Mouse (Mus musculus) gastrocnemius, adult 18-20 months (tissue): ENCODE data around the gene Slc2a4. TPM values are rescaled to one million over a fixed set of nuclear protein-coding genes. Genes with fewer than 3 reads are reported as not detected.

ENCODE experiments used
- DNase-seq: peaks from one replicate; pipeline ENCODE4 v3.0.0; 2021; ENCODE audit warnings: low spot score
- microRNA-seq: library from miRNA; unstranded; fragments of <30 nt; microRNA quantifications from one replicate; pipeline ENCODE4 v1.2.0, GENCODE M21; 2021
- total RNA-seq, 2 experiments: library from RNA; stranded (reverse); gene quantifications; 2 replicates each; pipeline ENCODE4 v1.2.3; 2021

Gene Slc2a4
- total RNA-seq, 2 experiments from 2014 or later: 424 to 439 TPM

DNA sequence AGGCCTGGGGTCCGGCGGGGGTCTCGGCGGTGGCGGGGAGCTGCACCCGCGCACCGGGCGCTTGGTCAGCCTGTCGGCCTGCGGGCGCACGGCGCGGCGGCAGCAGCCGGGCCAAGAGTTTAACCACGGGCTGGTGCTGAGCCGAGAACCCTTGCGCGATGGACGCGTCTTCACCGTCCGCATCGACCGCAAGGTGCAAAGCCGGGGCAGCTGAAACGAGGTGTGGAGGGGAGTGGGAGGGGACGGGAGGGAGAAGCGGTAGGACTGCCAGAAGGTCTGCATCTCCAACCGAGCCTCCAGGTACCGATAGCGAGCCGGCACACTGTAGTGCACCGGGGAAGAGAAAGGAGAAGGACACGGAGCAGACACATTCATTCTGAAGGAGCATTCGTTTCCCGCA lies 46.0 kb downstream of the Slc2a4 start:
- no peak for DNase-seq

- peak; percentile 96 for DNase-seq
Measured at GRCm38 (mm10) chr11:69901406-69901846, 46.6 kb downstream of the Slc2a4 start.

DNA sequence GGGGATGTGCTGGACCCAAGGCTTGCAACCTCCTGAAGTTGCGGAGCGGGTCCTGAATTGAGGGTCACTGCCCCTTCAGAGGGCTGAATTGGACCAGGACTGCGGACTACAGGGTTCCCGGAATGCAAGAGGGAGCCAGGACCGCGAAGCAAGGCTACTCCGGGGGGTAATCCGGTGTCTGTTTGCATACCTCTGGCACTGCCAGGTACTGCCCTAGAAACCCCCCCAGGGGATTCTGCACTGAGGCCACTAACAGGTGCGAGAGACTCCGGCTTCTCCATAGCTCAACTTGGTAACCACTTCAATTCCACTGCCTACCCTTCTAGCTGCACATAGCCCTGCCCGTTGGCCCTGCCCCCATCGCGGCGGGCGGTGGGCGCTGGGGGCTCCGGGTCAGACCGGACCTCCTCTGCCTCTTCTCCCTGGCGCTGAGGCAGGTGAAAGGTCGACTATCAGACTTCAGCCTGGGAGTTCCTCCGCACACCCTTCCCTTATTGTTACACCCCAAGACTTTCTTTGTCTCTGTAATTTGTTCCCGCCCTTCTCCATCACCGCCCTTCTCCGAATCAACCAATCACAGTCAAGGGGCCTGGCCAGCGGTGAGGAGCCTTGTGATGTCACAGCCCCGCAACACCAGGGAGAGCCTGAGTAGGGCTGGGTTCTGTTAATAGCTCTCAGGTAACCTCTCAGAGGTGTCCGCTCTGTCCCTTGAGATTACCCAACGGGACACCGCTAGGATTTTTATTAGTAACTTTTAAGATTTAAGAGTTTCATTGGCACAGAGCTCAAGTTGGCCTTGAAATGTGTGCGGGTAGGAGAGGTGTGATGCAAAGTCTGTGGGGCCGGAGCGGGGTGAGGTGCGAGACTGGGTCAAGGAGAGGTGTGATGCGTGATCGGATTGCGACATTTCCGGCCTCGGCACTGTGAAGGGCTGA lies 47.2 kb downstream of the Slc2a4 start, which contains the start of the genes 2810408A11Rik and Neurl4:
Gene 2810408A11Rik, minus strand, starts transcription at position 517 of the 935 bp plus-strand sequence.
Gene Neurl4, plus strand, starts transcription at position 602 of the 935 bp plus-strand sequence.
- peak; percentile 92 for DNase-seq

DNA sequence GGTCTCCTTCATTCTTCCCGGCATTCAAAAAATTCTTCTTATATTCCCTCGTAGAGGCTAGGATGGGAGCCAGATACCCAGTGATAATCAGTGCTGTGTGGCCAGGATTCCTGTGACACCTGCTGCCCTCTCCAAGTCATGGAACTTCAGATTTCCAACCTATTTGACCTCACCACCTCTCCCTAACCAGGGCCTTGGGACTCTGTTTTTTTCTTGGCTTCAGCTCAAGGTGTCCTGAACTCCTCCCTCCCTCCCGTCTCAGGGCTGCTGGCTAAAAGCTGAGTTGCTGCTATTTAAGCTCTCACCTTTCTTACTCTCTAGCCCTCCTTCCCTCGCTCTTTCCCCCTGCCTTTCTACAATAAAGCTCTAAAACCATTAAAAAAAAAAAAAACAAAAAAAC lies 48.1 kb downstream of the Slc2a4 start:
- DNase-seq: no peak

GRCm38 (mm10) chr11:69895291-69895690 lies 52.7 kb downstream of the Slc2a4 start, which contains the start of gene Acap1:
Gene Acap1, minus strand, starts transcription at chr11:69895539.
- DNase-seq: no peak

- DNase-seq: no peak
Measured at GRCm38 (mm10) chr11:69894671-69895070, 53.3 kb downstream of the Slc2a4 start.

Small RNA genes lying within 50 kb of the gene (microRNA-seq; reads per million reads assigned to microRNA genes)
- not detected for gene Gm44349

Other genes starting within 250 kb of the Slc2a4 start
- gene Polr2a, start 189.6 kb downstream of the Slc2a4 start, total RNA-seq: 10 to 100 TPM; 33.0 to 33.9 TPM
- not detected for gene Slc35g3, start 186.2 kb downstream of the Slc2a4 start, total RNA-seq
- 10 to 100 TPM; 37.1 to 37.5 TPM for gene Zbtb4, start 182.3 kb downstream of the Slc2a4 start, total RNA-seq
- 10 to 100 TPM; 30.6 to 31.2 TPM for gene Chrnb1, start 152.2 kb downstream of the Slc2a4 start, total RNA-seq
- 1 to 10 TPM; 3.5 to 4.0 TPM for gene Fgf11, start 146.3 kb downstream of the Slc2a4 start, total RNA-seq
- gene Tmem102, start 142.6 kb downstream of the Slc2a4 start, total RNA-seq: under 1 TPM; 0.14 to 0.18 TPM
- gene Gm39566, start 132.9 kb downstream of the Slc2a4 start, total RNA-seq: not detected
- gene Spem2, start 129.7 kb downstream of the Slc2a4 start, total RNA-seq: not detected
- gene Spem1, start 126.0 kb downstream of the Slc2a4 start, total RNA-seq: not detected
- gene Nlgn2, start 110.4 kb downstream of the Slc2a4 start, total RNA-seq: 1 to 10 TPM; 1.9 to 2.9 TPM
- gene Tmem256, start 109.7 kb downstream of the Slc2a4 start, total RNA-seq: 100 to 1,000 TPM; 141 to 164 TPM
- 10 to 100 TPM; 10.1 to 12.7 TPM for gene Plscr3, start 101.8 kb downstream of the Slc2a4 start, total RNA-seq
- gene Tnk1, start 89.5 kb downstream of the Slc2a4 start, total RNA-seq: under 1 TPM in 1 of 2 experiments, not detected in 1; 0.07 TPM
- not detected for gene Tmem95, start 70.2 kb downstream of the Slc2a4 start, total RNA-seq
- gene Kctd11, start 66.8 kb downstream of the Slc2a4 start, total RNA-seq: 1 to 10 TPM; 1.3 to 1.5 TPM
- under 1 TPM; 0.21 to 0.30 TPM for gene Acap1, start 52.6 kb downstream of the Slc2a4 start, total RNA-seq
- under 1 TPM; 0.24 to 0.25 TPM for gene 2810408A11Rik, start 47.2 kb downstream of the Slc2a4 start, total RNA-seq
- 10 to 100 TPM; 25.9 to 27.4 TPM for gene Neurl4, start 47.1 kb downstream of the Slc2a4 start, total RNA-seq
- 10 to 100 TPM; 50.8 to 55.8 TPM for gene Gps2, start 34.3 kb downstream of the Slc2a4 start, total RNA-seq
- gene Eif5a, start 26.2 kb downstream of the Slc2a4 start, total RNA-seq: 100 to 1,000 TPM; 408 to 425 TPM
- 10 to 100 TPM in 1 of 2 experiments, 1 to 10 TPM in 1; 9.3 to 11.4 TPM for gene Ybx2, start 12.4 kb downstream of the Slc2a4 start, total RNA-seq
- gene Cldn7, start 16.6 kb upstream of the Slc2a4 start, total RNA-seq: not detected
- 100 to 1,000 TPM; 222 to 237 TPM for gene Ctdnep1, start 33.0 kb upstream of the Slc2a4 start, total RNA-seq
- gene Elp5, start 34.3 kb upstream of the Slc2a4 start, total RNA-seq: 10 to 100 TPM; 35.1 to 35.3 TPM
- 100 to 1,000 TPM; 211 to 222 TPM for gene Gabarap, start 43.0 kb upstream of the Slc2a4 start, total RNA-seq
- gene Phf23, start 47.6 kb upstream of the Slc2a4 start, total RNA-seq: 10 to 100 TPM; 18.0 to 19.2 TPM
- 1 to 10 TPM; 3.5 to 4.3 TPM for gene Dvl2, start 52.4 kb upstream of the Slc2a4 start, total RNA-seq
- gene Acadvl, start 67.2 kb upstream of the Slc2a4 start, total RNA-seq: 100 to 1,000 TPM; 319 to 378 TPM
- gene Dlg4, start 68.8 kb upstream of the Slc2a4 start, total RNA-seq: 1 to 10 TPM; 3.4 to 5.3 TPM
- gene Asgr1, start 105.9 kb upstream of the Slc2a4 start, total RNA-seq: not detected
- gene Asgr2, start 144.5 kb upstream of the Slc2a4 start, total RNA-seq: under 1 TPM in 1 of 2 experiments, not detected in 1; 0.47 TPM
- gene Mgl2, start 182.1 kb upstream of the Slc2a4 start, total RNA-seq: 1 to 10 TPM in 1 of 2 experiments, under 1 TPM in 1; 0.87 to 2.0 TPM
- gene Clec10a, start 208.0 kb upstream of the Slc2a4 start, total RNA-seq: 1 to 10 TPM; 3.2 to 3.3 TPM